Mouse (Mus musculus) small intestine, adult 2 months (tissue): ENCODE data around the gene Olfr1129.

Experiments
- CTCF ChIP-seq: fragments of 200-500 bp; IDR thresholded peaks from 2 replicates; pipeline ENCODE4 v1.5.1; 2012; ENCODE audit warnings: low read depth, mild to moderate bottlenecking, control low read depth, inconsistent platforms, low read length, moderate library complexity, mixed read lengths; ENCODE audit not compliant: insufficient replicate concordance, insufficient read length; ENCODE audit errors: extremely low read depth
- POLR2A ChIP-seq: fragments of 200-500 bp; IDR thresholded peaks from 2 replicates; pipeline ENCODE4 v1.6.1; 2012; ENCODE audit warnings: low read depth, mild to moderate bottlenecking, control low read depth, inconsistent platforms, low read length, moderate library complexity

DNA sequence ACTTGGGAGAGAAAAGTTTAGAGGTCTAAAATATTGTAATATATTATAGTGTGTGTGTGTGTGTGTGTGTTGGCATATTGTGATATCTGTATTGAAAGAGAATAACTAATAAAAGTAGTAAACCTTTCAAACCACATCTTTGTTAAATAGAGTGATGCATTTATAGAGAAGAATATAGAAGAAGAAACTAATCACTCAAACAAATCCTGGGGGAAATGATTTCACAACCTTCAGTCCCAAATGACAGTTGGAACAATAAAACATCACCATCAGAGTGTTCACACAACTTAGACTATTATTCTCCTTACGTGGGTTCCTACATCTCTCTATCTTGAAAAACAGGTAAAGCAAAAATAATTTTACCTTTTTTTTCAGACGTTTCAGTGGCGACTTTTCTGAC lies 53.1 kb downstream of the Olfr1129 start, which contains the start of gene Olfr1131:
- TF ChIP-seq POLR2A (no peak), CTCF (no peak)
